Mouse (Mus musculus): ENCODE measurements around the gene Gfer. TPM values are rescaled to one million over a fixed set of nuclear protein-coding genes. Genes with fewer than 3 reads are reported as not detected.
A peak's percentile ranks its signal among the peaks of the same experiment; 100 is the strongest.
"Not testable (repeated sequence)": the region's sequence is repeated elsewhere in the genome, so short reads cannot be mapped to it uniquely, and the experiment has no call there.

The Gfer gene
- total RNA-seq, 2 experiments from 2014 or later, result 39.2 to 67.2 TPM

GRCm38 (mm10) chr17:24695326-24696010, 488 bp downstream of the Gfer start:
- ATAC-seq (replicated peaks; ENCODE audit: low FRiP score, low TSS enrichment, poor library complexity, severe bottlenecking), result peak; percentile 4; the same call in 1 of the 2 replicates

- no peak for ATAC-seq (replicated peaks; ENCODE audit: low FRiP score, low TSS enrichment, poor library complexity, severe bottlenecking)
Measured at GRCm38 (mm10) chr17:24692385-24692784, 3.6 kb downstream of the Gfer start.

GRCm38 (mm10) chr17:24689251-24690081, 6.5 kb downstream of the Gfer start, which contains the start of gene Syngr3:
Gene Syngr3 (minus strand): TSS chr17:24689955.
- ATAC-seq (replicated peaks; ENCODE audit: low FRiP score, low TSS enrichment, poor library complexity, severe bottlenecking), result no peak

GRCm38 (mm10) chr17:24687599-24687998, 8.4 kb downstream of the Gfer start:
- no peak for ATAC-seq (replicated peaks; ENCODE audit: low FRiP score, low TSS enrichment, poor library complexity, severe bottlenecking)

GRCm38 (mm10) chr17:24687146-24687595, 8.8 kb downstream of the Gfer start:
- peak; percentile 66 for ATAC-seq (replicated peaks; ENCODE audit: low FRiP score, low TSS enrichment, poor library complexity, severe bottlenecking)

GRCm38 (mm10) chr17:24686514-24686913, 9.4 kb downstream of the Gfer start:
- peak; percentile 21; the same call in 1 of the 2 replicates for ATAC-seq (replicated peaks; ENCODE audit: low FRiP score, low TSS enrichment, poor library complexity, severe bottlenecking)

- ATAC-seq (replicated peaks; ENCODE audit: low FRiP score, low TSS enrichment, poor library complexity, severe bottlenecking), result no peak
Measured at GRCm38 (mm10) chr17:24677500-24678080, 18.4 kb downstream of the Gfer start.

- no peak for ATAC-seq (replicated peaks; ENCODE audit: low FRiP score, low TSS enrichment, poor library complexity, severe bottlenecking)
Measured at GRCm38 (mm10) chr17:24676877-24677276, 19.1 kb downstream of the Gfer start.

- peak; percentile 53; the same call in 1 of the 2 replicates for ATAC-seq (replicated peaks; ENCODE audit: low FRiP score, low TSS enrichment, poor library complexity, severe bottlenecking)
Measured at GRCm38 (mm10) chr17:24676187-24676586, 19.8 kb downstream of the Gfer start.

GRCm38 (mm10) chr17:24674277-24674676, 21.7 kb downstream of the Gfer start:
- ATAC-seq (replicated peaks; ENCODE audit: low FRiP score, low TSS enrichment, poor library complexity, severe bottlenecking), result no peak

- no peak for ATAC-seq (replicated peaks; ENCODE audit: low FRiP score, low TSS enrichment, poor library complexity, severe bottlenecking)
Measured at GRCm38 (mm10) chr17:24672141-24672540, 23.8 kb downstream of the Gfer start.

GRCm38 (mm10) chr17:24671346-24671745, 24.6 kb downstream of the Gfer start:
- no peak for ATAC-seq (replicated peaks; ENCODE audit: low FRiP score, low TSS enrichment, poor library complexity, severe bottlenecking)

- no peak for ATAC-seq (replicated peaks; ENCODE audit: low FRiP score, low TSS enrichment, poor library complexity, severe bottlenecking)
Measured at GRCm38 (mm10) chr17:24670246-24670844, 25.6 kb downstream of the Gfer start.

- ATAC-seq (replicated peaks; ENCODE audit: low FRiP score, low TSS enrichment, poor library complexity, severe bottlenecking), result peak; percentile 91
Measured at GRCm38 (mm10) chr17:24669545-24670245, 26.3 kb downstream of the Gfer start, which contains the start of gene Zfp598. Gene Zfp598 (plus strand): TSS chr17:24669687.

- not testable (repeated sequence) for ATAC-seq (replicated peaks; ENCODE audit: low FRiP score, low TSS enrichment, poor library complexity, severe bottlenecking)
Measured at GRCm38 (mm10) chr17:24669214-24669544, 26.8 kb downstream of the Gfer start.

- peak; percentile 50; the same call in 1 of the 2 replicates for ATAC-seq (replicated peaks; ENCODE audit: low FRiP score, low TSS enrichment, poor library complexity, severe bottlenecking)
Measured at GRCm38 (mm10) chr17:24667416-24667815, 28.5 kb downstream of the Gfer start.

- not testable (repeated sequence) for ATAC-seq (replicated peaks; ENCODE audit: low FRiP score, low TSS enrichment, poor library complexity, severe bottlenecking)
Measured at GRCm38 (mm10) chr17:24667011-24667410, 28.9 kb downstream of the Gfer start.

- peak; percentile 70 for ATAC-seq (replicated peaks; ENCODE audit: low FRiP score, low TSS enrichment, poor library complexity, severe bottlenecking)
Measured at GRCm38 (mm10) chr17:24658017-24658758, 37.8 kb downstream of the Gfer start, which contains the start of gene Npw. Gene Npw (minus strand): TSS chr17:24658457.
